Mouse (Mus musculus) spleen, adult 18-20 months (tissue): ENCODE measurements around the gene Bub1.
A peak's percentile ranks its signal among the peaks of the same experiment; 100 is the strongest.

Source experiments
- DNase-seq, 2 experiments: peaks; one replicate each; pipeline ENCODE4 v3.0.0; 2022; ENCODE audit warnings: mixed read lengths in 2 of 2

Bub1 gene

DNA sequence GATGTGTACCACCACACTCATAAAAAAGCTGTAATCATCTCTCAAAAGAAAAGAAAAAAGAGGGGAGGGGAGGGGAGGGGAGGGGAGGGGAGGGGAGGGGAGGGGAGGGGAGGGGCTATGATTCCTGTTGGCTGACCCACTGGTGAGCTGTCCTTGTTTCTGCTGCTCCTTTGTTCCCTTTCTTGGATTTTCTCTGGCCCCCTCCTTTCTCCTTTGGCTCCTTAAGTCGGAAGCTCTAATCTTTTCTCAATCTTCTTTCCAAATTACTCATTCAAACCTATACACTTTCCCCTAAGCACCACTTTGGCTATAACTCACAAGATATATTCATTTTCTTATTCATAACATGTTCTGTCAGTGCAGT, 57.1 kb downstream of the Bub1 start:
- DNase-seq, result no peak

- no peak for DNase-seq
Observed at GRCm38 (mm10) chr2:127773938-127774577, 57.6 kb downstream of the Bub1 start.

DNA sequence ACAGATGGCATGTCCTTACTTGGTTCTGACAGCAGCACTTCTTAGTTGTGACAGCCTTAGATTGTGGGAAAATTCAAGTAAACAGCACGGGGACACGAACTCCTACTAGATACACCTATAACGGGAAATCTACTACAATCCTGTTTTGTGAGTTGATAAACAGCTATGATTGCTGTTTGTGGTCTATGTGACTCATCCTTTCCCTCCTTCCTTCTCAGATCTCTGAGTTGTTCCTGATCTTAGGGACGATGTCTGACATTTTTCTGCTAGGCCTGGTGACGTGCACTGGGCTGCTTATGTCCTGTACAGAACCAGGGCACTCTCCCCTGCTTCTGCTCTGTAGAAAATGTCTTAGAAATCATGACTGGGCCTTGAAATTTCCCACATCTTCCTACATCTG, 70.1 kb downstream of the Bub1 start:
- DNase-seq, result no peak

DNA sequence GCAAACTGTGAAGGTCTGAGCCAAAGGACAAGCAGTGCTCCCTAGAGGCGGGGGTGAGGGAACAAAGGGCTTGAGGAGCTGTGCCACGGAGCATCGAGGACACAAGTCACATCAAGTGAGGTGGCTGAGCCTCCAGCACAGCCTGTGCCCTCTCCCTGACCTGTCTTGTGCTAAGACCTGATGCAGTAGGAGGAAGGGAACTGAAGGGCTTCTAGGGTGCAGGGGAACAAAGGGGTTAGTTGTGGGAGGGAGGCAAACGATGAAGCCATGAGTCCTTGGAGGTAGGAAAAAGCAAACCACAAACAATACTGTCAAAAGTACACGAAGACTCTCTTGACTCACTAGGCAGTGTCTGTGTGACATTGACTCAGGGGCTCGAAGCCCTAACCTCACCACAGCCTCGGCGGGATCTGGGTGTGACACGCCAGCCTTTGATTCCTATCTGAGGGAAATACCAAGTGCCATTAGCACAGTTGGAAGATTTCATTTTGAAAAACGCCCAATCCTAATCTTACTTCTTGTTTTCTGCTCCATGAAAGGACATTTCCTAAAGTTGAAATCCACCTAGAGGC, 71.2 kb downstream of the Bub1 start:
- no peak for DNase-seq

- no peak for DNase-seq
Observed at GRCm38 (mm10) chr2:127760014-127760413, 71.7 kb downstream of the Bub1 start.

- no peak for DNase-seq
Observed at GRCm38 (mm10) chr2:127759157-127759880, 72.3 kb downstream of the Bub1 start.

DNA sequence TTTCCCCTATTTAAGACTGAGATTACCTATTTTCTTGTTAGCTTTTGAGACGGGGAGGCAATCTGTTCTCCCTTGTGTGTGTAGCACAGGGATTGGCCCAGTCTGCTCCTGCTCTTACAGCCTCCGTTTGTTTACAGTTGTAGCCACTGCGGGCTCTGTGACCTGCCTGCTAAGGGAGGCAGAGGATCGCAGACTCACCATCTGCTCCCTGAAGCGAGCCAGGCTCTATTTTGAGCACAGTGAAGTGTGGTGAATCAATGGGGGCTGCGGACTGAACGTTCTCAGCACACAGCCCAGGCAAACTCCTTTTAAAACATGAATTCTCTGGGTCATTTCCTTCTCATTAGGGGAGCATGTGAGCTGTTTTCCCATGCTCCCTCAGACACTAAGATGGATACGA, 74.5 kb downstream of the Bub1 start:
- no peak for DNase-seq

- no peak for DNase-seq
Observed at GRCm38 (mm10) chr2:127754113-127754512, 77.6 kb downstream of the Bub1 start.

GRCm38 (mm10) chr2:127751849-127752610, 79.6 kb downstream of the Bub1 start:
- peak; percentile 17 to 24 for DNase-seq
